Mouse (Mus musculus): ENCODE data around the gene Crybb3.

Gene Crybb3

DNA sequence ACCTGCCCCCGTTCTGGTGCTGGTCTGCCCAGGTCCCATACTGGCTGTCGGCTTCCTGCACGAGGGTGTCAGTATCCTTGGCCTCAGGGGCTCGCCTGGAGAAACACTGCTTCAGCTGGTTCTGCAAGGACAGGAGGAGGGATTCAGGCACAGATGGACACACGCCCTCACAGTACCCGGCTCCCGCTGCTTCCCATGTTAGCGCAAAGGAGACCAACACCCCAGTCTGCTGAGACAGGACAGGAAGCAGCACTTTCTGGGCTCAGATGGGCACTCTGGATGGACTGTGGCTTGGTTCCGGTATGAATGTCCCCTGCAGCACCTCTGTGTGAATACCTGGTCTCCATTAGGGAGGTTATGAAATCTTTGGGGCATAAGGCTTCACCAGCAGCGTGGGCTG lies 20.1 kb upstream of the Crybb3 start:
- no peak for DNase-seq

DNA sequence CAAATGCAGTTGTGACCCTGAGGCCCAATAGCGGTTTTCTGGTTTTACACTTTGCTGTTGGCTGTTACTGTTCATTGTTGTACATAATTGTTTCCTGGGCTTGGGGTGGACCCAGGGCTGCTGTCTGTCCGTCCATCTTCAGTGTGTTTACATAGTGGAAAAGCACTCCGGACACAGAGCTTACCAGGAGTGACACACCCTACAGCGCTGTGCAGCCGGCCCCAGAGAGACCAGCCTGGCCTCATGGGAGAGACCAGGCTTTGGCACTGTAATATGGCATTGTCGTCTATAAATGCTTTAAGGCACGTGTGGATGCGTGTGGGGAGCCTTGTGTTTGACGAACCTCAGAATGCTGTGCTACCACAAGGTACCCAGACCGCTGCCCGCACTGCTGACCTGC lies 19.0 kb upstream of the Crybb3 start:
- no peak for DNase-seq

DNA sequence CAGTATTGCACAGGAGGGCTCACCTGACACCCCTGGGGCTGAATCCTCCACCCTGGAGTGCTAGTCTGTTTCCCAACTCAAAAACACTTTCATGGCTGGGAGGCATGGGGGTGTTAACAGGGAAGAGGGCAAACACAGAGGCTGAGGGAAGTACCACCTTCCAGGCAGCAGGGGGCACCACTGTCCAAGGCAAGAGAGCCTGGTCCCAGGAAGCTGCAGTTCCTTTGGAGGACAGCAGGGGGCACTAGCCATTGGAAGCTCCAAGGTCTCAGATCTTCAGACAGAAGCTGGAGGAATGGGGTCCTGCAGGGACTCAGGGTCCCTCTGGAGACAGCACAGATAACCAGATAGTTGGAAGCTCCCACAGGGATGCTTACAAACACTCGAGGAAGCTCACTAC lies 18.2 kb upstream of the Crybb3 start:
- peak; percentile 88 for DNase-seq

DNA sequence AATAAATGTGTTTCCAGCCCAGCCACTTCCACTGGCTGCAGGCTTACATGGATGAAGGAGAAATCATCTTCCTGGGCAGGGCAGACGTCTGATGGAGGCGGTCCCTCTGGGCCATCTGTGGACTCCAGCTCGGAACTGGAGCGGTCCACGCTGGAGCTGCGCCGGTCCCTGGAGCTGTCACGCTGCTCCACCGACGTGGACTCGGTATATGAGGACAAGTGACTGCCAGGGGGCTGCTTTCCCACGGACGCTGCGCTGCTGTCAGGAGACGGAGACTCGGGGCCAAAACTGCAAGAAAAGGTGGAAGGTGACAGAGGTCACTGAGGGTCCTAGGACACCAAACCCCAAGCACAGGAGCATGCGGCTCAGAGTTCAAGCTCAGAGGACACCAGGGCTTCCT lies 16.2 kb upstream of the Crybb3 start:
- DNase-seq: no peak

DNA sequence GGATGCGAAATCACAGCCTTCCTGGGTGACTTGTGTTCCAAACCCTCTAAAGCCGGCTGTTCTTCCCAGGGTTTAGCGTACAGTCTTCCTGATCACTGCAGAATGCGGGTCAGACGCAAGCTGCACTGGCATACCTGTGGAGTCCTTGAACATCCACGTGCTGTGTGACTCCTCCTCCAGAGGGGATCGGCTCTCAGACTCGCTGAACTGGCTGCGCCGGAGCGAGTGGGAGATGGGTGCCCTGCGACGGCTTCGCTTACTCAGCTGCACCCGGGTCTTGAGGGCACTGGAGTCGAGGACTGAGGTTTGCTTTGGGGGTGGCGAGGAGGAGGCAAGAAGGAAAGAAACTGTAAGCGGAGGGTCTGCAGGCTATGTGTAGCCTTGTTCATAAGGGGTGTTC lies 14.1 kb upstream of the Crybb3 start:
- no peak for DNase-seq

DNA sequence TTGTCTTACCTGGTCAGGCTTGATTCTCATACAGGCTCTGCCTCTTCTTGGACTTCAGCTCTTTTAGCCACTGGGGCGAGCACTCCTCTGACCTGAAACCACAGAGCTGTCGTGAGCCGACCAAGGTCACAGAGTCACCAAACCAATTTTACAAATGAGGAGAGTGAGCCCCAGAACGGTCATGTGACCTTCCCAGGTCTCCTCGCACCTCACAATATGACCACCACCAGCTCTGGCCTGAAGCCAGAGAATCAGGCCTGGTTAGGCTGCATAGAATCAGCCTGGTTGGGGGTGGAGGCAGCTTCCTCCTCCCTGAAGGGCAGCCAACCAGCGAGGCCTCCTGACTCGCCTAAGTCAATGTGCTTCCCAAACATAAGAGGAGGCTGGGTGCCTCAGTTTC lies 11.0 kb upstream of the Crybb3 start:
- no peak for DNase-seq

DNA sequence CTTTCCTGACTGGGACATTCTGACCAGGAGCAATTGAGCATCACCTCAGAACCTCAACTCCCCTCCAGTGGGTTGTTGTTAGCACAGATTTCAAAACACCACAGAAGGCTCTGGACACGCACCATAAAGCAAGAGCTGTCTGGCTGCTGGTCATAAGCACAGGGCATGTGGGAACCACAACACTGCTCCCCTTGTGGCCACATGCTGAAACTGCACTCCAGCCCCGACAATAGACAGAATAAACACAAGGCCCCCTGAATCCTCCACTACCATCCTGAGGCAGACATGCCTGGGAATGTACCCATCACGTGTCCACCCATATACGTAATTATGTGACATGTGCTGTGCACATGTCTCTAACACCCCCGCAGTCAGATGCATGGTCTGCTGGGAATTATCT lies 9.8 kb upstream of the Crybb3 start:
- peak; percentile 45 for DNase-seq

DNA sequence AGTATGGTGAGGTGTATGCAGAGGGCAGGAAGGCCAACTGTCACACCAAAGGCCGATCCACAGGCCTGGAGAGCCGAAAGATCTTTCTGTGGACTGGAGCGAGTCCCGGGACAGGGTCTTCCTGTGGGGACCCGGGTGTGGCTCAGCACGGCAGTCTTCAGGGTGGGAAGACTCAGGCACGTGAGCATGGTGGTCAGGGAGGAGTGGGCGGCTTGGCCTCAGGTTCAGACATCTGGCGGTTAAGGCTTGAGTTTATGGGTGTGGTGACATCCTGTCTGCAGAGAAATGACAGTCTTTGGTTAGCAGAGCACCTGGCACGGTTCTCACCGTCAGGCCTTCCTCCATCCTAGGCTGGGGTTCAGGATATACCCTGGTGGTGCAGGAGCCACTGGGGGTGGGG lies 9.4 kb upstream of the Crybb3 start:
- DNase-seq: no peak

DNA sequence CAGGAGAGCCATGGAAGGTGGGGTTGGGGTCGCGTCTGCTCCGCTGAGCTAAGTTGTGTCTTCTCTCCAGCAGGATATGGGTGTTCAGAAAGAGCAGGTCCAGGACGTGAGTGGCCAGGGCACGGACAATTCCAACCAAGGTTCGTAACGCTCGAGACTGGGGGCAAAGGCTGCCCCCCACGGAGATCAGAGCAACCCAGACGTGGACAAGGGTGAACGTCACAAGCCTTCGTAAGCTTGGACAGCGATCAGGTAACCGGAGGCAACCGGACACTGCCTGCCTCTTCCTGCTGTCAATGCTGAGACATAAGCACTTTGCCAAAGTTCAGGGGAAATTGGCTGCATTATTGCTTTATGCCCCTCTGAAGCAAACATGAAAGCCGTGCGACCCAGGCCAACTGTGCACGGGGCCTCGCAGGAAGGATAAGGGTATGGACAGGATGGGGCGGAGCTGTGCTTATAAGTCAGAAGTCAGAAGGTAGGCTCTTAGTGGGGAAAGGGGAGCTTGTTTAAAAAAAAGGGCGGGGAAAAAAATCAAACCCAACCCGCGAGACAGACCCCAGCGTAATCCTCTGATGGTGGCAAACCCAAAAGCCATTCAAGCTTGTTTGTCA lies 8.8 kb upstream of the Crybb3 start:
- no peak for DNase-seq

DNA sequence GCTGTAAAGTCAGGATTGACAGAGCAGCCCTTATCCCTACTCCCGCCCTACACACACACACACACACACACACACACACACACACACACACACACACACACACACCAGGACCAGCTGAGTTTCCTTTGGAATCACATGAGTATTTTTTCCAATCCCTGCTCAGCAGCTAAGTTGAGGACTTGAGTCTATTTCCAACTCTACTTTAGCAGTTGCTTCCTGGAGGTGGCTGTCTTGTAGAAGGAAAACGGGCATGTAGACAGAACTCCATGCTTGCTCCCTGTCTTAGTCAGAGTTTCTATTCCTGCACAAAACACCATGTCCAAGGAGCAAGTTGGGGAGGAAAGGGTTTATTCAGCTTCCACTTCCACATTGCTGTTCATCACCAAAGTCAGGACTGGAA lies 6.1 kb upstream of the Crybb3 start:
- no peak for DNase-seq

DNA sequence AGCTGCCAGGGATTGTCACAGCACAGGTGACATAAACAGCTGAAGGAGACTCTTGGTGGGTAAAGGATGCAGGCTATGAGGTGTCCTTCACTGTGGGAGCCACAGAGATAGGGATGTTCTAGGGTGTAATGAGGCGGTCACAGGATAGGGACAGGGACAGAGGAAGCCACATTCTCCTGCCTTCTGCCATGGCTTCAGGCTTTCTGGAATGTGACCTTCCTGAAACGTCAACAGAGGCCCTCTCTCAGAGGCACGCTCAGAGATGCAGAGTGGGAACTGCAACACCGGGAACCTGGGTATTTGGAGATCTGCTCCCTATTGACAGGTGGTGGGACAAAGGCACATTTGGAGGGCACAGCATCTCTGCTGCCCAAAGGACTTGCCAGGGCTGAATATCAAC lies 5.6 kb upstream of the Crybb3 start:
- no peak for DNase-seq

DNA sequence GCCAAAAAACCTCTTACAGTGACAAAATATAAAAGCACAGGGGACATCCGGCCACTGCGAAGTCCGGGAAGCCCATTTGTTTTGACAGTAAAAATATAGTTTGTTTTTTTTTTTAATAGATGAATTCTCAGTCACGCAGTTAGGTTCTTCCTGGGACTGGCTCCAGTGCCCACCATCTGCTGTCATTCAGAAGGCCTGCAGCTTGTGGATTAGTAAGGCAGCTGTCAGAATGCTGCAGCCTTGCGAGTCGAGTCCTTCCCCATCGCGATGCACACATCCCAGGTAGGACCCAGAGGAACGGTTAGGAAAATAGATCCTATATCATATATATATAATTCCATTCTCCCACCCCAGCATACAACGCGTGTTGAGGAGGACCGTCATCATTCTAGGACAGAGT lies 5.1 kb upstream of the Crybb3 start:
- DNase-seq: no peak

DNA sequence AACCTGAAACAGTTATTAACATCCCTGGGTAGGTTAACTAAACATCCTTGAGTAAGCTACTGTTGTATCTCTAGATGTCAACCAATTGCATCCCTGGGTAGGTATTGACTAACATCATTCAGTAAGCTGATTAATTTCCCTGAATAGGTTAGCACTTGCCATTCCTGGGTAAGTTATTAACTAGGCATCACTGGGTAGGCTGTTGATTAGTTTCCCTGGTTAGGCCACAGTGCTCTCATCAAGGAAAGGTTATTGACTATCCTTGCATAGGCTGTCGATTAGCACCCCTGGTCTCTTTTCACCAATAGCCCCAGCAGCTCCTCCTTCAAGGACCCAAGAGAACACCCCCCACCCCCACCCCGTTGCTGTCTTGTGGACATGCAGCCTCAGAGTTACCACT lies 4.5 kb upstream of the Crybb3 start:
- no peak for DNase-seq

DNA sequence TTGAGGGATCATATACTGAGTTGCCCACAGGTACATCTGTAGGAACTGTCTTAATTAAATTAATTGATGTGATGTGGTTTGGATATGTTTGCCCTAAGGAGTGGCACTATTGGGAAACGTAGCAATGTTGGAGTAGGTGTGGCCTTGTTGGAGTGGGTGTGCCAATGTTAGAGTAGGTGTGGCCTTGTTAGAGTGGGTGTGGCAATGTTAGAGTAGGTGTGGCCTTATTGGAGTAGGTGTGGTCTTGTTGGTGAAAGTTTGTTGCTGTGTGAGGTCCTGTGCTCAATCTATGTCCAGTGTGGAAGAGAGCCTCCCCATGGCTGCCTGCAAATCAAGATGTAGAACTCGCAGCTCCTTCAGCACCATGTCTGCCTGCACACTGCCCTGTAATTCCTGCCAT lies 2.9 kb upstream of the Crybb3 start:
- no peak for DNase-seq

DNA sequence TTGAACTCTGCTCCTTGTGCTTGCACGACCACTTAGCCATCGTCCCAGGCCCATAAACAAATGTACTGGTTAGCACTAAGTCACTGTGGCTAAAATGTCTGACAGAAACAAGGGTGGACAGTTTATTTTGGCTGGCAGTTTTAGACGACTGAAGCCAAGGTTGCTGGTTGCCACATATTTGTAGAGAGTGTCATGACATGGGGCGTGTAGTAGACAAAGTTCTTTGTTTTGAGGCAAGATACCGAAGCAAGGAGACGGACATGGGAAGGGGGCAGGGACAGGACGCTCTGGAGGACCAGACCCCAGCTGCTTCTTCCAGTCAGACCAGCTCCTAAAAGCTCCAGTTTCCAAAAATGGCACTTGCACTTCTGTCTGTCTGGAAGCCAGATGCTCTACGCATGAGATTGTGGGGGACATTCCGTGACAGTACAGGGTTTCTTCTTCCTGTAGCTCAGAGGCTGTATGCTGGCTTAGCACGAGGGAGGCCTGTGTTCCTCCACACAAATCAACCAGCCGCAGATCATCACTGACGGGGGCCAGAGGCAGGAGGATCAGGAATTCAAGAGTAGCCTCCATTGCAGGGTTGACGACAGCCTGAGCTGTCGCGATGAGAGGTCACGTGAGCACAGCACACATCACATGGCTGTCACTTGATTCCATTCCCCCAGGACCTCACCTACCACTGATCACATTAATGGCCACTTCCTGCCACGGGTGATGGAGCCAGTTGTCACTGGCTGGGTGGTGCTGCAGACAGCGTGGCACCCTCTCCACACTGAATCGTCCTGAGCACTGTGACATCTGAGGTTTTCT lies 1.2 kb upstream of the Crybb3 start:
- DNase-seq: no peak

DNA sequence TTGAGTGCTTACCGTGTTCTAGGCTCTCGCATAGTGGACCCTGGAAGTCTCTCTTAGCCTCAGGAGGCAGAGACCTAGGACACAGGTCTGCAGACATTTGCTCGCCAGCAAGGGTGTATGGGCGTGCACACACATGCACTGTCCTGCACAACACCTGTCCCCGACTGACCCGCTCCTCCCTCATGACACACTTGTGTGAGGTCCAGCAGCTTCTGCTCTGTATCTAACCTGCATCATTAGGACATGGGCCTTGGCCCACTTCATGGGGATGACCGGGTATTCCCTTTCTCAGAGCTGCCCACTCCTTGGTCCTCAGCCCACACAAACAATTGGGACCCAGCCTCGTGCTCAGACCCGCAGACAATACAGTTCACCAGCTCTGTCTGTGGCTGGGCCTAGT lies 364 bp downstream of the Crybb3 start:
- DNase-seq: no peak

DNA sequence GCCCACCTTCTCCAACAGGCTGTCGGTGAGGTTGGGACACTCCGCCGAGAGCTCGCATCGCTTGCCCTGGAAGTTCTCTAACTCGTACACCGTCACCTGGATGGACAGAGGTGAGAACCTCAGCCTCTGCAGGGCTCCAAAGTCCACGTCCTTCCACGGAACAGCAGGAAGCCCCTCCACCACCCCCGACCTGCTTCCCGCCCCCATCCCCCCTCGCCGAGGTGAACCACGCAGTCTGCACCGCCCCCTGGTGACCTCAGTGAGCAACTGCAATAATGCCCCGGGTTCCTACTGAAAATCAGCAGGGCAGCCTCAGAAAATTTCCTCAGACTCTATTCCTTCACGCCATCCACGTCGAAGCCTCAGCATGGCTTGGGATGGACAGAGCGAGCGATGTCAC lies 1.6 kb downstream of the Crybb3 start:
- DNase-seq: peak; percentile 41

DNA sequence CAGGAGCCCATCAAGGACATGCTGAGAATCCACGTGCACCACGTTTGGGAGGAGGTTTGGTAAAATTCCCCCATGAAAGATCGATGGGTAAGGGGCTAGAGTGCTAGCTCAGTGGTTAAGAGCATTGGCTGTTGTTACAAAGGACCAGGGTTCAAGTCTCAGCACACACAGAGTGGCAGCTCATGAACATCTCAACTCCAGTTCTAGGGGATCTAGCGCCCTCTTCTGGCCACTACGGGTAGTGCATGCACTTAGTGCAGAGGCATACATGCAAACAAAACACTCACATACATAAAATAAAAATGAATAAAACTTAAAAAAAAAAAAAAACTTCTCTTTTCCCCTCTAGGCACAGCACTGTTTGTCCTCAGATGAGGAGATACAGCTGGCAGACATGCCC lies 2.7 kb downstream of the Crybb3 start:
- no peak for DNase-seq

DNA sequence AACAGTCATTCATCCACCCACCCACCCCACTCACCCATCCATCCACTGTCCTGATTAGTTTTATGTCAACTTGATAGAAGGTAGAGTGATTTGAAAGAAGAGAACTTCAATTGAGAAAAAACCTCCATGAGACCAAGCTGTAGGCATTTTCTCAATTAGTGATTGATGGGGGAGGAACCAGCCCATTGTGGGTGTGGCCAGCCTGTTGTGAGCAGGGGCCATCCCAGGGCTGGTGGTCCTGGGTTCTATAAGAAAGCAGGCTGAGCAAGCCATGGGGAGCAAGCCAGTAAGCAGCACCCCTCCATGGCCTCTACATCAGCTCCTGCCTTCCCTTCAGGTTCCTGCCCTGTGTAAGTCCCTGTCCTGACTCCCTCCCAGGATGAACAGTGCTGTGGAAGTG lies 11.4 kb downstream of the Crybb3 start, which contains the start of gene Crybb2:
Gene Crybb2, minus strand, starts transcription at position 101 of the 400 bp plus-strand sequence.
- DNase-seq: no peak

DNA sequence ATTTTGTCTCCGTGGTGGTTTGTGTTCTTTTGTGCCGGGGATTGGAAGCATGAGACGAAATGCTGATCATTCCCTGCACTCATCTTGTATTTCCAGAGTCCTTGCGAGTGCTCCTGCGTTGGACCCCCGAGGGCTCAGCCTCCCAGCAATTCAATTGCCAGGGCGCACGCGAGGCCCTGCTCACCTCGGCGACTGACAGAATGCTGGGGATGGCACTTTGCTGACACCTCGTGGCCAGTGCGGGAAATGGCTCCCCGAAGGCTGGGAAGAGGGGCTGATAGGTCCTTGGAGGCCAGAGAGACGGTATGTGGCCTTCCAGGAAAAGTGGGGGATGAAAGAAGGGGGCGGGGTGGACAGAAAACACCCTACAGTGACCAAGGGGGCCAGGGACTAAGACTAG lies 27.1 kb downstream of the Crybb3 start:
- DNase-seq: peak; percentile 81

DNA sequence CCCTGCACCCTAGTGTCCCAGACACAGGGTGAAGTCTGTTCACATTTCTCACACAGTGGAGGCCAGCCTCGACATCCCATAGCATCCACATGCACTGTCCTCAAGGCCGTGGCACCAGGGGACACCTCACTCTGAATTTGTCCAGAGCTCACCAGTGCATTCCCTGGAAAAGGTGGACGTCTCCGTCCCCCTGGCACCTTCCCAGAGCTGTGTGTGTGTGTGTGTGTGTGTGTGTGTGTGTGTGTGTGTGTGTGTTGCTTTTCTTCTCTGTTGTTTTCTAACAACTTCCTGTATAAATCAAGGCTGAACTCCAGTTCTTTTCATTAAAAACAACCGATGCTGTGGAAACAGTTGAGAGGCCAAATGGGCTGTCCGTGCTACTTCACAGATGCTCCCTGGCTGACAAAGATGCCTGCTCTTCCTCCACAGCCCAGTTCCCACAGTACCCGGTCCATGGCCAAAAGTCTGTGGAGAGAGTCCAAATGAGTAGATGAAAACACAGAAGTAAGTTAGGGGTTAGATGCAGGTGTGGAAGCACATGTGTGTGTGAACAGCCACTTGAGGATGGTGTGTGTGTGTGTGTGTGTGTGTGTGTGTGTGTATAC lies 30.7 kb downstream of the Crybb3 start:
- DNase-seq: no peak

DNA sequence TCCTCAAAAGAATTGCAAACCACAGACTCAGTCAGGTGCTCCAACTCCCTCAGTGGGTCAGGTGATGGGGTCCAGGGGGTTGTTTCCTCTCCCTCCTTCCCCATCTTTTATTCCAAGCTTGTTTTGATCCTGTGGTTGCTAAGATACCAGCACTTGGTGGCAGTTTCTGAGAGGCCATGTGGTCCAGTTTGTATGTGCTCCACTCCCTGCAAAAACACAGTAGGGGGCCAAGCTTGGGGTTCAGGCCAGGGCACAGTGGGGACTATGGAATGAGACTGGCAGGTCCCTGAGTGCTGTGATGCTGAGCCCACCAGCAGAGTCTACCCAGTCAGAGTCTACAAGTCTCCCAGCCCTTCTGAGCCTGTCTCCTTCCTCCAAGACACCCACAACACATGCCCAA lies 31.5 kb downstream of the Crybb3 start:
- DNase-seq: no peak

DNA sequence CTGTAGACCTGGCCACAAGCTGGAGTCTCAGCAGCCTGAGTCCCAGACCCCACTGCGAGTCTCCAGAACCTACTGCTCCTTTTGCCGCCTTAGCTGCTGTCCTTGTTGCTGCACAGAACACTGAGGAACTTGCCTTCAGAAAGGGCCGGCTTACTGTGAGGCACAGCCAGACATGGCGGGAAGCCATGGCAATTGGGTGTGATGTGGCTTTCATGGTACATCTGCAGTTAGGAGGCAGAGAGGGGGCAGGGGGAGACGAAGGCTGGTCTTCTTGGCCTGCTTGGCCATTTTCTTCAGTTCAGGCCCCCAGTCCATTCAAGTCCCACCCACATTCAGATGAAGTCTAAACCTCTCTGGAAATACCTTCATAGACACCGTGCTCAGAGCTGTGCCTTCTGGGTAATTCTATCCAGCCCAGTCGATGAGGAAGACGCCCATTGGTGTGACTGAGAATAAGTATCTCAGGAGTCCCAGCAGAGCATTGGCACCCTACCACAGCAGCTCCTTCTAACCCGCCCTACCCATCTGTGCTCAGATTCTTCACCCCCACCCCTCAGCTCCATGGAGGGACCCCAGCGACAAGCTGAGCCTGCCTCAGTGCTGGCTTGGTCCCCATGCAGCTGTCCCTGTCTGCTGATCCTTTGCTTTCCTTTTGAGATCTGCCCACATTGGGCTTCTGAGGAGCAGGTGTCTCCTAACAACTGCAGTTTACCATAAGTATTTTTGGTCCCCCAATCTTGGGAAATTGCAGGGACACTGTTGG lies 35.7 kb downstream of the Crybb3 start:
- no peak for DNase-seq

DNA sequence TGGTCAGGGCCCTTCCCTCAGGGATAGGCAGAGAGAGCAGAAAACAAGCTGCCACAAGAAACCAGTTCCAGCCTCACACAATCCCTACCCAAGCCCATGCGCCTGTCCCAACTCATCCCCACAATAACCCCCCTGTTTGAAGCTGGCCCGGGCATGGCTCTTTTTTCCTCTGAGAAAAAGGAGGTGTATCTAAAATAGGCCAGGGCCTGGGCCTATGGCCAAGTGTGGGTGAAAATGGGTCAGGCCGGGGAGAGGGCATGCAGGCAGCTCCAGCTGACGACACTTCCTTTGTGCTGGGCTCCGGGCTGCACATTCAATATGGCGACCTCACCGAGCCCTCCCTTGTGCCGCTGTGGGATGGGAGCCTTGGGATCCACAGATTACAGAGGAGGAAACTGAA lies 37.9 kb downstream of the Crybb3 start:
- no peak for DNase-seq

Data from thymus, postnatal 14 days (tissue).